Mouse (Mus musculus) liver, embryonic 16.5 days (tissue): ENCODE measurements around the gene BC030867. TPM values are rescaled to one million over a fixed set of nuclear protein-coding genes. Genes with fewer than 3 reads are reported as not detected.
"Not testable (repeated sequence)": the region's sequence is repeated elsewhere in the genome, so short reads cannot be mapped to it uniquely, and the experiment has no call there.

Source experiments
- ATAC-seq: fragments of 200-750 bp; cut with Nextera tagmentation; 2 replicates; pipeline ENCODE4 v1.8.0; 2017; ENCODE audit warnings: low read depth, mild to moderate bottlenecking, moderate number of reproducible peaks, moderate library complexity
- H3K27ac ChIP-seq: fragments of 300-500 bp; sonication (generic); 2 replicates; pipeline ENCODE4 v1.5.1; 2014; ENCODE audit warnings: mild to moderate bottlenecking, low read length
- H3K27me3 ChIP-seq: fragments of 300-500 bp; sonication (generic); 2 replicates; pipeline ENCODE4 v1.6.1; 2014; ENCODE audit warnings: low read depth, low read length, mixed read lengths; ENCODE audit not compliant: control insufficient read depth, insufficient read depth
- H3K36me3 ChIP-seq: fragments of 300-500 bp; sonication (generic); 2 replicates; pipeline ENCODE4 v1.6.1; 2014; ENCODE audit warnings: mild to moderate bottlenecking; ENCODE audit not compliant: control insufficient read depth, insufficient read depth
- H3K4me1 ChIP-seq: fragments of 300-500 bp; sonication (generic); 2 replicates; pipeline ENCODE4 v1.6.1; 2014; ENCODE audit warnings: low read depth, low read length, mixed read lengths; ENCODE audit not compliant: control insufficient read depth
- H3K4me2 ChIP-seq: fragments of 300-500 bp; sonication (generic); 2 replicates; pipeline ENCODE4 v1.6.1; 2014; ENCODE audit warnings: low read depth, low read length, mixed read lengths
- H3K4me3 ChIP-seq: fragments of 300-500 bp; sonication (generic); 2 replicates; pipeline ENCODE4 v1.5.1; 2014; ENCODE audit warnings: low read depth, mild to moderate bottlenecking, low read length
- H3K9ac ChIP-seq: fragments of 300-500 bp; sonication (generic); 2 replicates; pipeline ENCODE4 v1.6.1; 2014; ENCODE audit warnings: low read depth, low read length
- H3K9me3 ChIP-seq: fragments of 300-500 bp; sonication (generic); replicated peaks from 2 replicates; pipeline ENCODE4 v1.6.1; 2016; ENCODE audit warnings: low read length; ENCODE audit not compliant: control insufficient read depth
- WGBS: fragments of 180-500 bp; shearing (Covaris S2); extraction: QIAGEN DNeasy Blood & Tissue Kit; methylation state at CpG from one replicate; pipeline ENCODE4 v1.1.7; 2014; ENCODE audit not compliant: insufficient replicate concordance; 5-methylcytosine and 5-hydroxymethylcytosine counted together
- polyA plus RNA-seq: library from polyadenylated mRNA; unstranded; fragments of >200 nt; fragmentation: Nextera tagmentation; extraction: Ambion mirVana; gene quantifications from 2 replicates; pipeline ENCODE4 v1.2.1, GENCODE M21; 2015

Gene BC030867
- polyA plus RNA-seq, 1 experiment from 2014 or later: 13.8 TPM

DNA sequence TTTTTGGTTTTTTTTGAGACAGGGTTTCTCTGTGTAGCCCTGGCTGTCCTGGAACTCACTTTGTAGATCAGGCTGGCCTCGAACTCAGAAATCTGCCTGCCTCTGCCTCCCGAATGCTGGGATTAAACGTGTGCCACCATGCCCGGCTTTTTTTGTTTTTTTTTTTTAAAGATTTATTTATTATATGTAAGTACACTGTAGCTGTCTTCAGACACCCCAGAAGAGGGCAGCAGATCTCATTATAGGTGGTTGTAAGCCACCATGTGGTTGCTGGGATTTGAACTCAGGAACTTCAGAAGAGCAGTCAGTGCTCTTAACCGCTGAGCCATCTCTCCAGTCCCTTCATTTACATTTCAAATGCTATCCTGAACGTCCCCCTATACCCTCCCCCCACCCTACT lies 31.6 kb downstream of the BC030867 start:
- not testable (repeated sequence) for H3K9me3 ChIP-seq, H3K36me3 ChIP-seq, H3K9ac ChIP-seq, H3K4me3 ChIP-seq, H3K4me2 ChIP-seq, ATAC-seq, H3K4me1 ChIP-seq, H3K27me3 ChIP-seq, H3K27ac ChIP-seq
- 56% methylated on average over 6 of the region's 6 CpGs for WGBS

DNA sequence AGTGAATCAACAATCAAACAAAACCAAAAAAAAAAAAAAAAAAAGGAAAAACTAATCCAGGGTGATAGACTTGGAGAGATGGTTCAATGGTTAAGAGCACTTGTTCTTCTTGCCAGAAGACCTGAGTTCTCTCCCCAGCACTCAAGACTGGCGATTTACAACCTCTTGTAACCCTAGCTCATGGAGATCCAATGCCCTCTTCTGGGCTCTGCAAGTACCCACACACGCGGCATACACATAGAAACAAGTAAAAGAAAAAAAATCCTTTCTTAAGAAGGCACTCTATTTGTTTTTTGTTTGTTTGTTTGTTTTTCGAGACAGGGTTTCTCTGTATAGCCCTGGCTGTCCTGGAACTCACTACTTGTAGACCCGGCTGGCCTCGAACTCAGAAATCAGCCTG lies 35.2 kb downstream of the BC030867 start:
- Histone ChIP-seq H3K27ac (no peak overlapping the region), H3K9me3 (no peaks in the 10 kb centered on the region), H3K4me3 (peak overlapping the region; percentile 81), H3K4me2 (peak overlapping the region; percentile 81), H3K9ac (no peak overlapping the region), H3K36me3 (peaks cover 12% of the 10 kb centered on the region), H3K4me1 (peaks cover 29% of the 10 kb centered on the region), H3K27me3 (no peaks in the 10 kb centered on the region)
- 77% methylated on average over 6 of the region's 6 CpGs for WGBS
- ATAC-seq: no peak

GRCm38 (mm10) chr11:102284501-102285094 lies 35.9 kb downstream of the BC030867 start, which contains the start of gene Tmub2:
Tmub2 (plus strand) TSS chr11:102284931.
- H3K27ac ChIP-seq: peak within 1 kb of the TSS; percentile 87
- no peaks in the 10 kb centered on the region for H3K9me3 ChIP-seq
- H3K4me1 ChIP-seq: peaks cover 31% of the 10 kb centered on the region
- H3K4me3 ChIP-seq: peak within 1 kb of the TSS; percentile 81
- H3K9ac ChIP-seq: peak within 1 kb of the TSS; percentile 91
- under 1% methylated on average over 32 of the region's 32 CpGs for WGBS
- H3K27me3 ChIP-seq: no peaks in the 10 kb centered on the region
- peak; percentile 92 for ATAC-seq
- peak within 1 kb of the TSS; percentile 81 for H3K4me2 ChIP-seq
- H3K36me3 ChIP-seq: peaks cover 12% of the 10 kb centered on the region

- Histone ChIP-seq H3K4me2 (peak overlapping the region; percentile 81), H3K27me3 (no peaks in the 10 kb centered on the region), H3K36me3 (peaks cover 12% of the 10 kb centered on the region), H3K9me3 (no peaks in the 10 kb centered on the region), H3K27ac (peak overlapping the region; percentile 87), H3K4me1 (peaks cover 31% of the 10 kb centered on the region), H3K9ac (peak overlapping the region; percentile 91), H3K4me3 (peak overlapping the region; percentile 81)
- peak; percentile 59 for ATAC-seq
- 2% methylated on average over 31 of the region's 31 CpGs for WGBS
Observed at GRCm38 (mm10) chr11:102285095-102285834, 36.6 kb downstream of the BC030867 start.

DNA sequence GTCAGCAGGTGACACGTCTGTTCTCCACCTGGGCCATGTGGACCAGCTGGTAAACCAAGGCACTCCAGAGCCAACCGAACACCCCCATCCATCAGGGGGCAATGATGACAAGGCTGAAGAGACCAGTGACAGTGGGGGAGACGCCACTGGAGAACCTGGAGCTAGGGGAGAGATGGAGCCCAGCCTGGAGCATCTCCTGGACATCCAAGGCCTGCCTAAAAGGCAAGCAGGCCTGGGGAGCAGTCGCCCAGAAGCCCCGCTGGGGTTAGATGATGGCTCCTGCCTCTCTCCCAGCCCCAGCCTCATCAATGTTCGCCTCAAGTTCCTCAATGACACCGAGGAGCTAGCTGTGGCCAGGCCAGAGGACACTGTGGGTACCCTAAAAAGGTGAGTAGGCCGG lies 38.8 kb downstream of the BC030867 start:
- peak overlapping the region; percentile 48; the same call in 1 of the 2 replicates for H3K27ac ChIP-seq
- H3K9ac ChIP-seq: no peak overlapping the region
- 80% methylated on average over 8 of the region's 8 CpGs for WGBS
- no peaks in the 10 kb centered on the region for H3K27me3 ChIP-seq
- H3K36me3 ChIP-seq: peaks cover 29% of the 10 kb centered on the region
- no peak overlapping the region for H3K4me2 ChIP-seq
- no peak overlapping the region for H3K4me3 ChIP-seq
- no peaks in the 10 kb centered on the region for H3K9me3 ChIP-seq
- H3K4me1 ChIP-seq: peaks cover 31% of the 10 kb centered on the region
- ATAC-seq: no peak

DNA sequence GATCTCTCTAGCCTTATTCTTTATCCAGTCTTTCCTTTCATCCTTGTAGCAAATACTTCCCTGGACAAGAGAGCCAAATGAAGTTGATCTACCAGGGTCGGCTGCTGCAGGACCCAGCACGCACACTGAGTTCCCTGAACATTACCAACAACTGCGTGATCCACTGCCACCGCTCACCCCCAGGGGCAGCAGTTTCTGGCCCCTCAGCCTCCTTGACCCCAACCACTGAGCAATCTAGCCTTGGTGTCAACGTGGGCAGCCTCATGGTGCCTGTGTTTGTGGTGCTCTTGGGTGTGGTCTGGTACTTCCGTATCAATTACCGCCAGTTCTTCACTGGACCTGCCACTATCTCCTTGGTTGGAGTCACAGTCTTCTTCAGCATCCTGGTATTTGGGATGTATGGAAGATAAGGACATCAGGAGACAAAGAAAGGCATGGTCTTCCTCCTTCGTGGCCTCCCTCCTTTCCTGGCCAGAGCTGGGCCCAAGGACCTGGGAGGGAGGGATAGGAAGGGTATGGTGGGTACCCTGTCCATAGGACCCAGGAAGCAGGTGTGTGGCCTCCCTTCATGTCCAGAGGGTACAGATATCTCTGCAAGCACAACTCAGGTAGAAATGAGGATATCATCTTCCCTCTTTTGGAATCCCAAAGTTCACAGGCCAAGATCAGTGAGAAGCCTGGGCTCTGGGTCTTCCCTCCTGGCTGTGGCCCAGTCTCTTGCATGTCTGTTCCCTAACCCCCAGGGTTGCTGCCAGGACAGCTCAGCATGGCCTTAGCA lies 39.5 kb downstream of the BC030867 start:
- no peak for ATAC-seq
- H3K27me3 ChIP-seq: no peaks in the 10 kb centered on the region
- no peak overlapping the region for H3K9ac ChIP-seq
- WGBS: 74% methylated on average over 8 of the region's 8 CpGs
- peaks cover 34% of the 10 kb centered on the region for H3K36me3 ChIP-seq
- no peak overlapping the region for H3K4me2 ChIP-seq
- H3K27ac ChIP-seq: peak overlapping the region; percentile 48
- peaks cover 31% of the 10 kb centered on the region for H3K4me1 ChIP-seq
- no peak overlapping the region for H3K4me3 ChIP-seq
- no peaks in the 10 kb centered on the region for H3K9me3 ChIP-seq

GRCm38 (mm10) chr11:102288913-102289312 lies 40.2 kb downstream of the BC030867 start:
- 85% methylated on average over 2 of the region's 2 CpGs for WGBS
- Histone ChIP-seq H3K9ac (no peak overlapping the region), H3K4me1 (peaks cover 32% of the 10 kb centered on the region), H3K9me3 (no peaks in the 10 kb centered on the region), H3K4me2 (no peak overlapping the region), H3K27me3 (no peaks in the 10 kb centered on the region), H3K36me3 (peaks cover 40% of the 10 kb centered on the region), H3K4me3 (no peak overlapping the region), H3K27ac (peak overlapping the region; percentile 18; the same call in 1 of the 2 replicates)
- no peak for ATAC-seq

- Histone ChIP-seq H3K27me3 (no peaks in the 10 kb centered on the region), H3K9me3 (no peaks in the 10 kb centered on the region), H3K36me3 (peaks cover 45% of the 10 kb centered on the region), H3K4me1 (peaks cover 34% of the 10 kb centered on the region), H3K4me3 (no peak overlapping the region), H3K9ac (no peak overlapping the region), H3K27ac (no peak overlapping the region), H3K4me2 (no peak overlapping the region)
- 59% methylated on average over 6 of the region's 6 CpGs for WGBS
- ATAC-seq: no peak
Observed at GRCm38 (mm10) chr11:102289511-102290100, 40.9 kb downstream of the BC030867 start.
